Mouse (Mus musculus): ENCODE measurements around the gene Ctdspl2.

Gene Ctdspl2

GRCm38 (mm10) chr2:122043926-122044325 lies 88.1 kb downstream of the Ctdspl2 start:
- no peak for ATAC-seq (ENCODE audit: insufficient number of reproducible peaks, low FRiP score, low TSS enrichment)

GRCm38 (mm10) chr2:122059365-122060115 lies 103.7 kb downstream of the Ctdspl2 start:
- no peak for ATAC-seq (ENCODE audit: insufficient number of reproducible peaks, low FRiP score, low TSS enrichment)

Measured in cerebellum, adult (tissue).